Mouse (Mus musculus): ENCODE measurements around the gene Gm8453. TPM values are rescaled to one million over a fixed set of nuclear protein-coding genes. Genes with fewer than 3 reads are reported as not detected.
"Not testable (repeated sequence)": the region's sequence is repeated elsewhere in the genome, so short reads cannot be mapped to it uniquely, and the experiment has no call there.

Gene Gm8453
- polyA plus RNA-seq (2015; fragmentation: Nextera tagmentation; extraction: Ambion mirVana) = not detected in 2 replicates

- H3K9ac ChIP-seq, H3K36me3 ChIP-seq: not testable (repeated sequence)
- WGBS = 11% methylated on average over 2 of the region's 2 CpGs
Measured at GRCm38 (mm10) chr7:22229384-22229783, at the start of gene Gm8453. Gene Gm8453 (minus strand): TSS chr7:22229484.

DNA sequence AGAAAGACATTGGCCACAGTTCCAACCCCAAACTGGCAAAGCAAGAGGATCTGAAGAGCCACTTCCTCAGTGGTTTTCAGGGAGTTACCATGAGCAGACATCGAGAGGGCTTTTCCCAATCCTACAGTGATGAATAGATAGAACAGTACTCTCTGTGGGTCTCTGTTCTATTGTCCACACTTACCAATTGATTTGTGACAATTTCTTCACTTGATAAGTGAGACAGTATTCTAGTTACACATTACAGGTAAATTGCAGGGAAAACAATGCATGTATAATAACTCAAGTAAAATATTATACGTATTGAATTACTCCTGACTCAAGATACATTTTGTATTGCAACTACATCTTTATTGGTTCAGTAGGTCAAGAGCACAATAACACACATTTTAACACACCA lies 28.1 kb downstream of the Gm8453 start, which contains the start of gene Gm8653:
Gene Gm8653, minus strand, starts transcription at position 101 of the 400 bp plus-strand sequence.
- H3K27me3 ChIP-seq (replicated peaks); H3K36me3 ChIP-seq; H3K27ac ChIP-seq; H3K4me3 ChIP-seq (replicated peaks); ATAC-seq; H3K4me1 ChIP-seq (replicated peaks); H3K9me3 ChIP-seq; H3K9ac ChIP-seq; H3K4me2 ChIP-seq (replicated peaks): not testable (repeated sequence)
- WGBS = no CpG with 5 or more reads among the region's 2 CpGs

More at GRCm38 (mm10) chr7:22229384-22229783, at the start of gene Gm8453:
- not testable (repeated sequence) for H3K4me1 ChIP-seq (replicated peaks); H3K4me2 ChIP-seq (replicated peaks); H3K27ac ChIP-seq; ATAC-seq; H3K27me3 ChIP-seq (replicated peaks); H3K4me3 ChIP-seq (replicated peaks); H3K9me3 ChIP-seq

GRCm38 (mm10) chr7:22189077-22189476 lies 40.2 kb downstream of the Gm8453 start, which contains the start of gene Vmn1r143:
Gene Vmn1r143 (plus strand): TSS chr7:22189377.
- ATAC-seq = not testable (repeated sequence)
- WGBS = no CpG with 5 or more reads among the region's 3 CpGs

More at GRCm38 (mm10) chr7:22189077-22189476, 40.2 kb downstream of the Gm8453 start, which contains the start of gene Vmn1r143:
- H3K9ac ChIP-seq; H3K9me3 ChIP-seq; H3K27me3 ChIP-seq (replicated peaks); H3K36me3 ChIP-seq; H3K4me3 ChIP-seq (replicated peaks); H3K4me2 ChIP-seq (replicated peaks); H3K4me1 ChIP-seq (replicated peaks); H3K27ac ChIP-seq: not testable (repeated sequence)

Other genes starting within 250 kb of the Gm8453 start
- not detected in 2 replicates for gene Vmn1r137, start 234.9 kb downstream of the Gm8453 start, polyA plus RNA-seq (2015; fragmentation: Nextera tagmentation; extraction: Ambion mirVana)
- not detected in 2 replicates for gene Vmn1r138, start 200.6 kb downstream of the Gm8453 start, polyA plus RNA-seq (2015; fragmentation: Nextera tagmentation; extraction: Ambion mirVana)
- gene Gm6176, start 173.2 kb downstream of the Gm8453 start, polyA plus RNA-seq (2015; fragmentation: Nextera tagmentation; extraction: Ambion mirVana) = not detected in 2 replicates
- not detected in 2 replicates for gene Vmn1r139, start 160.4 kb downstream of the Gm8453 start, polyA plus RNA-seq (2015; fragmentation: Nextera tagmentation; extraction: Ambion mirVana)
- gene Gm16451, start 111.2 kb downstream of the Gm8453 start, polyA plus RNA-seq (2015; fragmentation: Nextera tagmentation; extraction: Ambion mirVana) = not detected in 2 replicates
- gene Gm10666, start 94.7 kb downstream of the Gm8453 start, polyA plus RNA-seq (2015; fragmentation: Nextera tagmentation; extraction: Ambion mirVana) = not detected in 2 replicates
- gene Vmn1r142, start 65.4 kb downstream of the Gm8453 start, polyA plus RNA-seq (2015; fragmentation: Nextera tagmentation; extraction: Ambion mirVana) = not detected in 2 replicates
- not detected in 2 replicates for gene Vmn1r143, start 40.1 kb downstream of the Gm8453 start, polyA plus RNA-seq (2015; fragmentation: Nextera tagmentation; extraction: Ambion mirVana)
- gene Gm8653, start 28.2 kb downstream of the Gm8453 start, polyA plus RNA-seq (2015; fragmentation: Nextera tagmentation; extraction: Ambion mirVana) = not detected in 2 replicates
- not detected in 2 replicates for gene Gm4187, start 100.2 kb upstream of the Gm8453 start, polyA plus RNA-seq (2015; fragmentation: Nextera tagmentation; extraction: Ambion mirVana)
- gene Gm8660, start 141.6 kb upstream of the Gm8453 start, polyA plus RNA-seq (2015; fragmentation: Nextera tagmentation; extraction: Ambion mirVana) = not detected in 2 replicates
- gene Vmn1r148, start 184.1 kb upstream of the Gm8453 start, polyA plus RNA-seq (2015; fragmentation: Nextera tagmentation; extraction: Ambion mirVana) = not detected in 2 replicates
- gene Vmn1r149, start 208.7 kb upstream of the Gm8453 start, polyA plus RNA-seq (2015; fragmentation: Nextera tagmentation; extraction: Ambion mirVana) = not detected in 2 replicates
- gene Gm10665, start 234.6 kb upstream of the Gm8453 start, polyA plus RNA-seq (2015; fragmentation: Nextera tagmentation; extraction: Ambion mirVana) = not detected in 2 replicates

Measured in intestine, embryonic 15.5 days (tissue).